Mouse (Mus musculus) midbrain, embryonic 15.5 days (tissue): ENCODE measurements at regions not wholly inside any gene's neighbourhood (a gene's known extent, or its start where the extent isn't known, plus 50 kb on each side); places are given as distances from the start of the nearest gene placed in this dataset.

ENCODE experiments used
- ATAC-seq: fragments of 200-750 bp; cut with Nextera tagmentation; replicated peaks from 2 replicates; pipeline ENCODE4 v1.8.0; 2017; ENCODE audit warnings: moderate TSS enrichment
- H3K27ac ChIP-seq: fragments of 300-500 bp; sonication (generic); 2 replicates; pipeline ENCODE4 v1.5.1; 2015; ENCODE audit warnings: mild to moderate bottlenecking, inconsistent platforms
- H3K27me3 ChIP-seq: fragments of 300-500 bp; sonication (generic); replicated peaks from 2 replicates; pipeline ENCODE4 v1.6.1; 2015; ENCODE audit warnings: inconsistent platforms
- H3K36me3 ChIP-seq: fragments of 300-500 bp; sonication (generic); replicated peaks from 2 replicates; pipeline ENCODE4 v1.6.1; 2015; ENCODE audit warnings: inconsistent platforms
- H3K4me1 ChIP-seq: fragments of 300-500 bp; sonication (generic); 2 replicates; pipeline ENCODE4 v1.6.1; 2015; ENCODE audit warnings: inconsistent platforms
- H3K4me2 ChIP-seq: fragments of 300-500 bp; sonication (generic); 2 replicates; pipeline ENCODE4 v1.6.1; 2015; ENCODE audit warnings: inconsistent platforms, mild to moderate bottlenecking, moderate library complexity
- H3K4me3 ChIP-seq: fragments of 300-500 bp; sonication (generic); 2 replicates; pipeline ENCODE4 v1.5.1; 2015; ENCODE audit warnings: mild to moderate bottlenecking, inconsistent platforms
- H3K9ac ChIP-seq: fragments of 300-500 bp; sonication (generic); 2 replicates; pipeline ENCODE4 v1.6.1; 2015; ENCODE audit warnings: mild to moderate bottlenecking, inconsistent platforms
- H3K9me3 ChIP-seq: fragments of 300-500 bp; sonication (generic); 2 replicates; pipeline ENCODE4 v1.6.1; 2016; ENCODE audit warnings: inconsistent platforms
- WGBS: fragments of 180-500 bp; shearing (Covaris S2); methylation state at CpG from one replicate; pipeline ENCODE4 v1.1.7; 2015; ENCODE audit warnings: mixed read lengths; 5-methylcytosine and 5-hydroxymethylcytosine counted together

DNA sequence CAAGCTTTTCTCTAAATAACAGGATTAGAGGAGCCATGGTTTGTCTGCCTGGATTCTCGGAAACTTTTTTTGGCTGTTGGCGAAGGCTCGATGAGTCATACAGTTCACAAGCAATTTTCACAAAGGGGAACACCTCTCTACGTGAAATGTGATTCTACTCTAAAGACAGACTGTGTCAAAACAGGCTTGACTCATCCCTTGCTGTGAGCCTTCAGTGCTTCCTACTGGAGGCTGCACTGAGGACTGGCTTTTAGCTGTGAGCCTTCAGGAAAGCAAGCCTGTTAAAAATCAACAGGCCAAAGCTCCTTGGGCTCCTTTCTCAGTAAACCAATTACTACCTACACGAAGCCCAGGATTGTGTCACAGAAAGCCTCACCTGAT is 330.6 kb downstream of the Klf6 start:
- ATAC-seq = no peak
- 30% methylated on average over 5 of the region's 5 CpGs for WGBS

DNA sequence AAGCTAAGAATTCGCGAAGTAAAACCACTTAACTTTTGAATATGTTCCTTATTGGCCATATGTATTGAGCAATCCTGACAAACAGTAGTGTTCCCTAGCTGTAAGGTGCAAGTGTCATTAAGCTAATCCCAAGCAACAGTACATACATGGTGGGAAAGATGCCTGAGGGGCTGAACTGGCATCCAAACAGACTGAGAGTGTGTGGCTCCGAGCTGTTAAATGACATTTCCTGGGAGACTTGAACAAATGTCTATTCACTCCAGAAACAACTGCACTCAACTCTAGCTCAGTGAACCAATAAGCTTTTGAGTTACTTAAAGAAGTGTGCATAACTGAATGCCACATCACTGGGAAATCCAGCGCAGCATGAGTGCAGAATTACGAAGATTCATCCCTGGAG is 335.4 kb downstream of the Klf6 start:
- Histone ChIP-seq H3K9ac (no peak overlapping the region), H3K4me1 (peaks cover 10% of the 10 kb centered on the region; the same call in 1 of the 2 replicates), H3K27ac (no peak overlapping the region), H3K9me3 (no peaks in the 10 kb centered on the region), H3K36me3 (no peaks in the 10 kb centered on the region), H3K27me3 (no peaks in the 10 kb centered on the region), H3K4me3 (no peak overlapping the region), H3K4me2 (no peak overlapping the region)
- WGBS = 70% methylated on average over 5 of the region's 5 CpGs
- ATAC-seq = no peak

More for the DNA sequence above, 330.6 kb downstream of the Klf6 start:
- H3K27ac ChIP-seq = no peak overlapping the region
- H3K9me3 ChIP-seq = no peaks in the 10 kb centered on the region
- H3K9ac ChIP-seq = no peak overlapping the region
- no peaks in the 10 kb centered on the region for H3K36me3 ChIP-seq
- peaks cover 10% of the 10 kb centered on the region; the same call in 1 of the 2 replicates for H3K4me1 ChIP-seq
- H3K4me2 ChIP-seq = no peak overlapping the region
- H3K27me3 ChIP-seq = no peaks in the 10 kb centered on the region
- no peak overlapping the region for H3K4me3 ChIP-seq

DNA sequence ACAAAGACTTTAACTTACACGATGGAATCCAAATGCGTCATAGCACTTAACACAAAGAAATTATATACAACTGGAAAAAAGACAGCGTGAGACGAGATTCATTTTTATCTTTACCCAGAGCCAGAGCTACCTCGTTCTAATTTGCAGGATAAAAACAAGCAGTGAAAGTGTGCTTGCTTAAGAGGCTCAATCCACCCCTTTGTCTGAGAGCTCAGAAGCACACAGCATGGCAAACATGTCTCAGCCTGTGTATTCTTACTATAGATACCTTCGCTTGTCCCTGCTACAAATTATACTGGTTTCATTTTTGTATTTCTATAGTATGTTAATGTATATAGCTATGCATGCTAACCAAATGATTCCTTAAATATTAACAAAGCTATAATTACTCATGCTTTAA is 337.8 kb downstream of the Klf6 start:
- Histone ChIP-seq H3K4me1 (0 out of 2 replicates have a peak, but pooled peaks cover 3% of the 10 kb centered on the region), H3K36me3 (no peaks in the 10 kb centered on the region), H3K4me2 (no peak overlapping the region), H3K27ac (no peak overlapping the region), H3K4me3 (no peak overlapping the region), H3K9me3 (no peaks in the 10 kb centered on the region), H3K27me3 (no peaks in the 10 kb centered on the region), H3K9ac (no peak overlapping the region)
- WGBS = 57% methylated on average over 6 of the region's 6 CpGs
- ATAC-seq = 0 out of 2 replicates have a peak, but pooled peaks have one; percentile 62

GRCm38 (mm10) chr13:6201516-6201915 is 340.2 kb downstream of the Klf6 start:
- Histone ChIP-seq H3K27me3 (no peaks in the 10 kb centered on the region), H3K9ac (no peak overlapping the region), H3K9me3 (no peaks in the 10 kb centered on the region), H3K4me2 (no peak overlapping the region), H3K27ac (no peak overlapping the region), H3K4me3 (no peak overlapping the region), H3K4me1 (no peaks in the 10 kb centered on the region), H3K36me3 (no peaks in the 10 kb centered on the region)
- 90% methylated on average over 1 of the region's 1 CpGs for WGBS
- ATAC-seq = no peak

GRCm38 (mm10) chr13:6204801-6205200 is 343.1 kb upstream of the Pitrm1 start:
- no peaks in the 10 kb centered on the region for H3K27me3 ChIP-seq
- 73% methylated on average over 4 of the region's 4 CpGs for WGBS
- H3K36me3 ChIP-seq = no peaks in the 10 kb centered on the region
- no peak for ATAC-seq
- H3K4me3 ChIP-seq = no peak overlapping the region
- H3K27ac ChIP-seq = no peak overlapping the region
- H3K4me2 ChIP-seq = no peak overlapping the region
- no peaks in the 10 kb centered on the region for H3K4me1 ChIP-seq
- no peak overlapping the region for H3K9ac ChIP-seq
- no peaks in the 10 kb centered on the region for H3K9me3 ChIP-seq

DNA sequence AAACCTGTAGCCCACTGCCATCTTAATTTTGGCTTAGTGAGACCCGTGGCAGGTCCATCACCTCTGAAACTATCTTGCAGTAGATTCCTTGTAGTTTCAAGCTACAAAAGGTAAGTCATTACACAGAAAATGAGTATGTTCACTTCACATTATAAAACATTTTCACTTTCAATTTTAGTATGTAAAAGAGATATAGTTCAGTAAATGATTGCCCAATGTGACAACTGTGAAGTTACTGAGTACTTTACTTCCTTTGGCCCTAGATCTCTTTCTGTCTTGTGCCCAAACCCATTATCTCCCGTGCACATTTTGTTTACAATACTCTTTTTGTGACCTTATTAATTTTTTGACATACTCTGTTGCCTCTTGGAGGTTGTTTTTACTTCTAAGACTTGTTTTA is 335.4 kb upstream of the Pitrm1 start:
- Histone ChIP-seq H3K9me3 (no peaks in the 10 kb centered on the region), H3K36me3 (no peaks in the 10 kb centered on the region), H3K27ac (no peak overlapping the region), H3K4me2 (no peak overlapping the region), H3K4me1 (no peaks in the 10 kb centered on the region), H3K9ac (no peak overlapping the region), H3K4me3 (no peak overlapping the region), H3K27me3 (no peaks in the 10 kb centered on the region)
- no peak for ATAC-seq
- WGBS = 78% methylated on average over 2 of the region's 2 CpGs

DNA sequence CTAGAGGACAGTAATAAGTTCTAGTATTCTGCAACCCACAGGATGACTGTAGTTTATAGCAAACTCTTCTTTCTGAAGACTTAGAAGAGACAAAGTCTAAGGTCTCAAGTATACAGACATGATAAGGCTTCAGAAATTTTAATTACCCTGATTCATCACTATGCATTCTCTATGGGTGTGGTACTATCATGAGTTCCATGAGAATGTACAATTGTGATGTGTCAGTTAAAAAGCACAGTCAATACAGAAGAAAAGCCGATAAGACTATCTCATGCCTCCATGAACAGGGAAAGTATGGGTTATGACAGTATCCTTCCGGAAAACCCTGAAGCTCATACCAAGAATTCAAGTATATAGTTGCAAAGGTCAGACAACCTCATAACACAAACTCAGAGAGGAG is 333.8 kb upstream of the Pitrm1 start:
- ATAC-seq = no peak
- H3K27ac ChIP-seq = no peak overlapping the region
- H3K4me3 ChIP-seq = no peak overlapping the region
- H3K4me2 ChIP-seq = no peak overlapping the region
- H3K27me3 ChIP-seq = no peaks in the 10 kb centered on the region
- H3K9me3 ChIP-seq = no peaks in the 10 kb centered on the region
- no peaks in the 10 kb centered on the region for H3K4me1 ChIP-seq
- H3K9ac ChIP-seq = no peak overlapping the region
- no peaks in the 10 kb centered on the region for H3K36me3 ChIP-seq
- 96% methylated on average over 2 of the region's 2 CpGs for WGBS

DNA sequence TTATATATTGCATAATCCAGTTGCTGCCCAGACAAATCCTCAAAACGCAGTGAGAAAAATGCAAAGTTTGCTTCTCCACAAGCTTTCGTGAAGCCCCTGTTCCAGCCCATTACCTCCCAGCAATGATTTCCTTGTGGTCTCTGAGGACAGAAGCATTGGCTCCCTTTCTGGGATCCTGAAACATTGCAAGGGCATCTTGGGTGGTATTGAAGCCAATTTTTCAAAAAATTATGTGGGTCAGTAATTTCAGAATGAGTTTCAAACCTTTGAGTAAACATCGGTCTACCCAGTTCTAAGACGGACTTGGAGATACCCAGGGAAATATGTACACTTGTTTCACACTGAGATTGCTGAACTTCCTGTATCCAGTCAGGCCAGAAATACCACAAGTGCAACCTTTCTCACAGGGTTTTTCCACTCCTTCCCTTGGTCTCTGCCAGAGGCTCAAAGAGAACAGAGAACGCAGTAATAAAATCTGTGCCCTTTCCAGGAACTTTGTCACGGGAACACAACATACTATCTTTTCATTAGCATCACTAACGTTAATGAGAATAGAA is 321.8 kb upstream of the Pitrm1 start:
- Histone ChIP-seq H3K9me3 (no peaks in the 10 kb centered on the region), H3K9ac (no peak overlapping the region), H3K4me2 (no peak overlapping the region), H3K4me3 (no peak overlapping the region), H3K4me1 (no peaks in the 10 kb centered on the region), H3K27me3 (no peaks in the 10 kb centered on the region), H3K27ac (no peak overlapping the region), H3K36me3 (no peaks in the 10 kb centered on the region)
- 85% methylated on average over 7 of the region's 7 CpGs for WGBS
- ATAC-seq = no peak

DNA sequence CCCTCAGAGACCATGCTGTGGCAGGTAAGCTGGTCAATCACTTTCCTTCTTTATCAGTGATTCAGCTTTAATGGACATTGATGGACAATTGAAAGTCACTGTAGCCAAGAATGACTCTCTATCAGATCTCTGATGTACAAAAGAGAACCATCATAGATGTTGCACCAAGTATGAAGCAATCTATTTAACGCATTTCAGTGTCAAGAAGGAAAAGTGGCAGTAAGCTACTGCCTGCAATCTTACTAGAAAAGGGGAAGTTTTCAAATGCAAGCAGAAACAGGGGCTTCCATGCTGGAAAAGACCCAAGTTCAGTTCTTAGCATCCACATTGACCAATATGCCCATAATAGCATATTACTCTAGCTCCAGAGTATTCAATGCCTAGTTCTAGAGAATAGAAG is 319.7 kb upstream of the Pitrm1 start:
- no peak overlapping the region for H3K4me3 ChIP-seq
- 93% methylated on average over 1 of the region's 1 CpGs for WGBS
- no peaks in the 10 kb centered on the region for H3K4me1 ChIP-seq
- no peak overlapping the region for H3K9ac ChIP-seq
- no peak overlapping the region for H3K4me2 ChIP-seq
- H3K9me3 ChIP-seq = no peaks in the 10 kb centered on the region
- no peak overlapping the region for H3K27ac ChIP-seq
- H3K36me3 ChIP-seq = no peaks in the 10 kb centered on the region
- ATAC-seq = no peak
- no peaks in the 10 kb centered on the region for H3K27me3 ChIP-seq

- Histone ChIP-seq H3K9ac (no peak overlapping the region), H3K4me3 (no peak overlapping the region), H3K27me3 (no peaks in the 10 kb centered on the region), H3K27ac (no peak overlapping the region), H3K4me2 (no peak overlapping the region), H3K4me1 (no peaks in the 10 kb centered on the region), H3K9me3 (no peaks in the 10 kb centered on the region), H3K36me3 (no peaks in the 10 kb centered on the region)
- 85% methylated on average over 1 of the region's 1 CpGs for WGBS
- ATAC-seq = no peak
Observed at GRCm38 (mm10) chr13:6235394-6235793, 312.6 kb upstream of the Pitrm1 start.

DNA sequence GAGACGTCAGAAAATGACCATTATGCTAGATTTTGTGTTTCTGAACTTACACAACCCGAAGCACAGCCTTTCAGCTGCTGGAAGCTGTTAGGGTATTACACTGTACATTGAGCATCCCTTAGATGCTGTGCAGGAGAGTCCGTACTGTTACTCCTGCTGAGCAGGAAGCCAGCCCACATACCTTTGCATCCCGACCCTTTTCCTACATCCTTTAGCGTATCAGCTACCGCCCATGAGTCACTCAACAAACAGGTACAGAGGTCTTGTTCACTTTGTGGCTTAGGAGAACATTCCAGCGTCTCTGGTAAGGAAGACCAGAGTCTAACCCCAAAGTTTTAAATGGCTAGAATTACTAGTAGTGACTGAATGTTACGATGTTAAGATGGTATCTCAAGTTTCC is 311.4 kb upstream of the Pitrm1 start:
- 92% methylated on average over 8 of the region's 8 CpGs for WGBS
- H3K9me3 ChIP-seq = no peaks in the 10 kb centered on the region
- H3K27me3 ChIP-seq = no peaks in the 10 kb centered on the region
- H3K36me3 ChIP-seq = no peaks in the 10 kb centered on the region
- H3K4me3 ChIP-seq = no peak overlapping the region
- no peak overlapping the region for H3K4me2 ChIP-seq
- H3K9ac ChIP-seq = no peak overlapping the region
- no peak overlapping the region for H3K27ac ChIP-seq
- H3K4me1 ChIP-seq = no peaks in the 10 kb centered on the region
- no peak for ATAC-seq

- Histone ChIP-seq H3K27me3 (no peaks in the 10 kb centered on the region), H3K9ac (no peak overlapping the region), H3K4me3 (no peak overlapping the region), H3K9me3 (no peaks in the 10 kb centered on the region), H3K27ac (no peak overlapping the region), H3K36me3 (no peaks in the 10 kb centered on the region), H3K4me1 (no peaks in the 10 kb centered on the region), H3K4me2 (no peak overlapping the region)
- whole genome bisulfite sequencing = 86% methylated on average over 3 of the region's 3 CpGs
- ATAC-seq = no peak
Observed at GRCm38 (mm10) chr13:6237201-6237600, 310.7 kb upstream of the Pitrm1 start.

DNA sequence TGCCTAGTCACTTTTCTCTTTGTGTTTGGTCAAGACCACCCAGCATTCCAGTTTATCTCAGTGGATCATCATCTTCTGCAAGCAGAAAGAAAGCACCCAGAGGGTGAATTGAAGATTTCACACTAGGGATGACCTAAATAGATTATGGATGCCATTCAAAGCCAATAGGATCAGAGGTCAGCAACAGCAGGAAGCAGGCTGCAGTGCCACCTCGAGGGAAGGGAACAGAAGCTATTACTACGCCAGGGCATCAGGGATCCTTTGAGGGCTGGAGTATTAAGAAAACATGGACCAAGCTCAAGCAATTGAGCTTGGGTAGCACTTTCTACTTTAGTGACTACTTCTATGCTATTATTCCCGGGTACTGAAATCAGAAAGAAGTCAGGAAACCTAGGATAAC is 307.1 kb upstream of the Pitrm1 start:
- Histone ChIP-seq H3K4me1 (no peaks in the 10 kb centered on the region), H3K9ac (no peak overlapping the region), H3K4me3 (no peak overlapping the region), H3K4me2 (no peak overlapping the region), H3K9me3 (no peaks in the 10 kb centered on the region), H3K27ac (no peak overlapping the region), H3K36me3 (no peaks in the 10 kb centered on the region), H3K27me3 (no peaks in the 10 kb centered on the region)
- 39% methylated on average over 3 of the region's 3 CpGs for WGBS
- ATAC-seq = no peak
